Mouse (Mus musculus) layer of hippocampus, adult 18-20 months (tissue): ENCODE measurements at regions not wholly inside any gene's neighbourhood (a gene's known extent, or its start where the extent isn't known, plus 50 kb on each side); places are given as distances from the start of the nearest gene placed in this dataset.

Source experiments
- DNase-seq, 2 experiments: peaks; one replicate each; pipeline ENCODE4 v3.0.0; 2022; ENCODE audit warnings: low spot score in 2 of 2

GRCm38 (mm10) chr12:71568251-71568650 lies 258.6 kb downstream of the Dact1 start:
- no peak for DNase-seq

- peak in 1 of 2 experiments; percentile 44 for DNase-seq
Measured at GRCm38 (mm10) chr12:71568880-71569390, 259.3 kb downstream of the Dact1 start.

GRCm38 (mm10) chr12:71569662-71570061 lies 260.0 kb downstream of the Dact1 start:
- DNase-seq = no peak

GRCm38 (mm10) chr12:71570116-71570515 lies 260.4 kb downstream of the Dact1 start:
- DNase-seq = no peak

- no peak for DNase-seq
Measured at GRCm38 (mm10) chr12:71572833-71573446, 257.9 kb upstream of the Daam1 start.

GRCm38 (mm10) chr12:71573456-71573855 lies 257.4 kb upstream of the Daam1 start:
- DNase-seq = no peak

- DNase-seq = no peak
Measured at GRCm38 (mm10) chr12:71574685-71575084, 256.2 kb upstream of the Daam1 start.

GRCm38 (mm10) chr12:71577349-71577748 lies 253.5 kb upstream of the Daam1 start:
- DNase-seq = no peak

GRCm38 (mm10) chr12:71578006-71578405 lies 252.9 kb upstream of the Daam1 start:
- DNase-seq = no peak

- no peak for DNase-seq
Measured at GRCm38 (mm10) chr12:71578912-71579311, 252.0 kb upstream of the Daam1 start.

- no peak for DNase-seq
Measured at GRCm38 (mm10) chr12:71580532-71581290, 250.2 kb upstream of the Daam1 start.

GRCm38 (mm10) chr12:71584618-71585017 lies 246.3 kb upstream of the Daam1 start:
- DNase-seq = no peak

GRCm38 (mm10) chr12:71598641-71599040 lies 232.2 kb upstream of the Daam1 start:
- no peak for DNase-seq

- no peak for DNase-seq
Measured at GRCm38 (mm10) chr12:71601091-71601690, 229.7 kb upstream of the Daam1 start.

- DNase-seq = no peak
Measured at GRCm38 (mm10) chr12:71603136-71603535, 227.7 kb upstream of the Daam1 start.

- DNase-seq = no peak
Measured at GRCm38 (mm10) chr12:71606366-71606765, 224.5 kb upstream of the Daam1 start.

- DNase-seq = no peak
Measured at GRCm38 (mm10) chr12:71607966-71608365, 222.9 kb upstream of the Daam1 start.

GRCm38 (mm10) chr12:71613326-71613725 lies 217.6 kb upstream of the Daam1 start:
- DNase-seq = no peak

GRCm38 (mm10) chr12:71614945-71615344 lies 215.9 kb upstream of the Daam1 start:
- DNase-seq = no peak

GRCm38 (mm10) chr12:71615383-71615782 lies 215.5 kb upstream of the Daam1 start:
- no peak for DNase-seq

- no peak for DNase-seq
Measured at GRCm38 (mm10) chr12:71616121-71616520, 214.8 kb upstream of the Daam1 start.

GRCm38 (mm10) chr12:71618466-71618865 lies 212.4 kb upstream of the Daam1 start:
- DNase-seq = no peak
